Mouse (Mus musculus) urinary bladder, adult 2 months (tissue): ENCODE data around the gene Rnf217. TPM values are rescaled to one million over a fixed set of nuclear protein-coding genes. Genes with fewer than 3 reads are reported as not detected.

Experiments
- DNase-seq: peaks from one replicate; pipeline ENCODE4 v3.0.0; 2022; ENCODE audit warnings: low spot score
- polyA plus RNA-seq: library from polyadenylated mRNA; depleted of rRNA; stranded (reverse); fragments of >200 nt; gene quantifications from 2 replicates; pipeline ENCODE4 v1.2.3, GENCODE M21; 2012

The Rnf217 gene
- polyA plus RNA-seq, 1 experiment: 3.4 TPM

DNA sequence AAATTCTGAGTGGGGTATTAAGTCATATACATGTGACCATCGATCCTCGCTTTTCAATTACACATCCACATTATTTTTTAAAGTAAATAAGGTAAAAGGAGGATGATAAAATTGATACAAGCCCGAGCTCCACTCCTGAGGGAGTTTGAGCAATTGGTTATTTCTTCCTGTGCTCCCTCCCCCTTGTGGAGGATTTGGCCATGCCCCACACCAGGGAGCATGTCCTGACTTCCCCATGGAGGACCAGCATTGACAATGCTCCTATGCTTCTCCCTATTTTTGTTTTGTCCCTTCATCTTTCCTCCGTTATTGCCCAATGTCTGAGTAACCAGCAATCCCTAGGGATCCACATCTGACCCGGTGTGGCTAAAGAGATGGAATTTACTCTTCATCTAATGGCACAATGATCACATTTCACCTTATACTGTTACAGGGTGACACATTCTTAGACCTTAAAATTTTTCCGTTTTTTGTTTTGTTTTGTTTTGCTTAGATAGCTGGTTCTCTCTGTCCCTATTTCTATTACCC, 53.5 kb downstream of the Rnf217 start:
- DNase-seq: no peak

- DNase-seq: no peak
Observed at GRCm38 (mm10) chr10:31553302-31553701, 55.7 kb downstream of the Rnf217 start.

DNA sequence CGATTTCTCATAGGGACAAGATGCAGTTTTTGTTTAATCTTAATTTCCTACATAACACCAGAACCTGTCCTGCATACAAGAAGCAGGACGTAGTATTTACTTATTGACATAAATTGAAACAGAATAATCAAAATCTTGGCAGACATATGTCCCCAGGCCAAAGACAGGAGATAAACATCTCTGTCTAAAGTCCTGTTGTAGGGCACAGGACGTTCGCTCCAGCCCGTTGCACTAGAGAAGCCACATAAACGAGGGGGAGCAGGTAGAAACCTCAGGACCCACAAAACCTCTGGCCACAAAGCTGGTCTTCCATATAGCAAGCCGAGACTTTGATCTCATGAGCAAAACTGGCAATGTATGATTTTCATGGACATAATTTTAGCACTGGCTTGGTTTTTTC, 57.1 kb downstream of the Rnf217 start:
- DNase-seq: no peak

DNA sequence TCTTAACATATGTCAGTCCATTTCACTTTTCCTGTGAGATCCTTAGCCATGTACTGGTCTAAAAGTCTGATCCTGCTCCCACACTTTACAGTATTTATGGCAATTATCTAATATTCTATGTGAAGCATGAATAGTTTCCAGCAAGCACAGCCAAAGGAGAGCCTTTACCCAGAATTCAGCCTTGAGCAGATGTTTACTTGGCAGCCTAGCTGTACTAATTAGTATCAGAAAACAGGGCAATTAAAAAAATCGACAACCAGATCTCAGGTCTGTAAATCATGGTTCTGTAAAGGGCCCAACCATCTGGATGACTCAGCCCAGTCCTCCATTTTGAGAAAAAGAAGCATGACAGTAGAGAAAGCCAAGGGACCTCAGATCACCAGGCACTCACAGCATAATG, 57.6 kb downstream of the Rnf217 start:
- no peak for DNase-seq

- DNase-seq: no peak
Observed at GRCm38 (mm10) chr10:31547156-31547555, 61.8 kb downstream of the Rnf217 start.

GRCm38 (mm10) chr10:31544149-31544942, 64.6 kb downstream of the Rnf217 start:
- no peak for DNase-seq

DNA sequence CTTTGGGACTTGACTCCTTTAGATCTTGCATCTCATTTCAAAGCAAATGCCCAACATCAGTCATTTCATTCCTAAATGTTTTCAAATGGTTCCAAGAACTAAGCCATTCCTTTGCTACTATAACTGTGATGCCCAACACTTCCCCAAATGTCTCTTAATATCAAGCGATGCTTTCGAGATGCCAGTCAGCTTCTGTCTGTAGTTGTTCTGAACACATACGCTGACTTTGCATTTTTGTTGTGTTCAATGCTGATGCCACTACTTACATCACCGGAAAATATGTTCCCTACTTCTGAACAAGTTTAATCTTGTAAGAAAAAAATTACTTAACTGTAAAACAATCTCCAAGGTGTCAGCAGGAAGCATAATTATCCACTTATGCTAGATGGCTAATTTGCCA, 68.5 kb downstream of the Rnf217 start:
- DNase-seq: no peak

DNA sequence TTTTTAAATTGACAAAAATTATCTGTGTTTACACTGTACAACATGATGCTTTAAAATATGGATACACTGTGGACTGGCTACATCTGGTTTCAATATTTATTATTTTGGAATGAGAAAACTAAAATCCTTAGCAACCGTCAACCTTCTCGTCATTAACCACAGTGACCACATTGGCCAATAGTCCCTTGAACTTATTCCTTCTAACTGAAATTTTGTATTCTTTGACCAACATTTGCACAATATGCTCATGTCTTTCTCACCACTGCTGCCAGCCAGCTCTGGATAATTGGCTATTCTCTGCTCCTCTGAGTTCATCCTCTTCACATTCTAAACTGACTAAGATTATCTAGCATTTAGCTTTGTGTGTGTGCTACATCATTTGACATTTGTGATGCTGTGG, 69.6 kb downstream of the Rnf217 start:
- no peak for DNase-seq

GRCm38 (mm10) chr10:31538721-31539120, 70.3 kb downstream of the Rnf217 start:
- DNase-seq: no peak

DNA sequence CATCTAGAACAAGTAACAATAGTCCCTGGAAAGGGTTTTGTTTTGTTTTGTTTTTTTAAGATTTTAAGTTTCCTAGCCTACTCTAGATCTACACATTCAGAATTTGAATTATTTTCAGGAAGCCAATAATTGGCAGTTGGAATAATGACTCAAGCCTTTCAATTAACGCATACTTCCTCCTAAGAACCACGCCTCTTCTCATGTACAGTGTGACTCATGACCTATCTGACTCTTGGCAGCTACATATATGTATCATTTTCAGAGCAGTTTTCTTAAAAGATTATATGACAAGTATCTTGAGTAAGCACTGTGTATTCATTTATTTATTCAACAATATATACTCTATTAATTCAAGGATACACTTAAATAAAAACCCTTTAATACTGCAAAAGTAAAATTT, 70.7 kb downstream of the Rnf217 start:
- DNase-seq: no peak

DNA sequence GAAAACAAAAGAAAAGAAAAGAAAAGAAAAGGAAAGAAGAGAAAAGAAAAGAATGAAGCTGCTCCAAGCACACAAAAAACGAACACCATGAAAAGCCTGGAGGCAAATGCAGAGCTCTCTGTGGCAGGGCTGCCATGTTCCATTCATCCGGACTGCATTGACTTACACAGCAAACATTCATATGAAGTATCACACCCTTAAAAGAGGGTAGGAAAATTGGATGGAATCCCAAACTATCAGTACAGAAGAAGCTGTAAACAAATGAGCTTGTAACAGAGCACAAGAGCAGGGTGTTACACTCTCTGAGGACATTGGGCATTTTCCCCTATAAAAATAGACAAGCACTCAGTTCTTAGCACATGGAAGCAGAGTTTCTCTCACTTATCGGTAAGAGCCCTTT, 71.8 kb downstream of the Rnf217 start:
- no peak for DNase-seq

DNA sequence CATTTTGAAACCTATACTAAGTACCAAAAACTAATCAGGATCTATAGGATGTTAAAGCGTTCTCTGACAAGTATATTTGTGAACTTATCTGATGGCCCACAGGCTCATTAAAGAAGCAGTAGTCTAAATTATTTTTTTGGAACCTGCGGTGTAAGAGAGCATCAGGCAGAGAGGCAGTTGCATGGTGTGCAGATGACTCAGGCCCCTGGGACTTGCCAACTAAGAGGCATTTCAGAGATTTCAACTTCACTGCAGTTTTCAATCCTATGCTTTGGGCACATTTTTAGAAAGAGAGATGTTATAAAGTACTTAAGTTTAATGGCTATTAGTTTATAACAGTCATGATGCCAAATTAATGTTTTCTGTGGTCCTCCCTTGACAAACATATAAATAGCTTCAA, 73.9 kb downstream of the Rnf217 start:
- DNase-seq: no peak

DNA sequence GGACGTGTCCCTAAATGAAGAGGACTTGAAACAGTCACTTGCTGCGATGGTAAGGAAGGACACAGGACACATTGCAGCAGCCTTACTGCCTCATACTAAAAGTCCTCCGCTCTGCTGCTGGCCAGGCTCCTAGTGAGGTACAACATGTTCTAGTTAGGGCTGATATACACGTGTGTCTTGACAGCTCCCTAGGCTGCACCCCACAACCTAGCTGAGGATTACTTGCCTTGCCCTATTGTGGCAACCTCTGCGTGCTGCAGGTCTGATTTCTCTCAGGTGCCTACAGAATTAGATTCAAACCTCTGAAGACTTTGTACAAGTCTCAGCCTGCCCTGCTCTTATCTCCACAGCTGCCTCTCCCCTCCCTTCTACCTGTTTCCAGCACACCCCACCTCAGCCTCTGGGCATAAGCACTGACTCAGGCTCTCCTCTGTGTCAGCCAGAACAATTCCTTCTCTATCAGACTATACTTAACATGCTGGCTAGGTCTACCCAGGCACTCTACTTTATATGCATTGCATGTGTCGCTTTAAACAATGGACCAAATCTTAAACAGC, 75.6 kb downstream of the Rnf217 start:
- no peak for DNase-seq

DNA sequence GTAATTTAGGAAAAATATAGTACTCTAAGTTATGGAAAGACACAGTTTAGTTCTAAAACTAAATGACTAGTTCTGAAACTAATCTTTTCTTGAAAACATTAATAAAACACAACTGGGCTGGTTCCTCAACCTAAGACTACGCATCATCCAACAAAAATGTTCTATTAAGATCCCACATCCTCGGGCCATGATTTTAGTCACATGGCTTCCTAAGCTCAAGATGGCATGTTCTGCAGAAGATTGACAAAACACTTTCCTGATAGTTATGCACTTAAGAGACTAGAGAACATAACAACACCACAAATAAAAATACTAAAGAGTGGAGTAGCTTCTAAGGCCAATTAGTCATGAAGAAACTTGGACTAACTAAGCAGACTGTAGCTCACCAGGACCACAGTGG, 76.2 kb downstream of the Rnf217 start:
- DNase-seq: no peak

DNA sequence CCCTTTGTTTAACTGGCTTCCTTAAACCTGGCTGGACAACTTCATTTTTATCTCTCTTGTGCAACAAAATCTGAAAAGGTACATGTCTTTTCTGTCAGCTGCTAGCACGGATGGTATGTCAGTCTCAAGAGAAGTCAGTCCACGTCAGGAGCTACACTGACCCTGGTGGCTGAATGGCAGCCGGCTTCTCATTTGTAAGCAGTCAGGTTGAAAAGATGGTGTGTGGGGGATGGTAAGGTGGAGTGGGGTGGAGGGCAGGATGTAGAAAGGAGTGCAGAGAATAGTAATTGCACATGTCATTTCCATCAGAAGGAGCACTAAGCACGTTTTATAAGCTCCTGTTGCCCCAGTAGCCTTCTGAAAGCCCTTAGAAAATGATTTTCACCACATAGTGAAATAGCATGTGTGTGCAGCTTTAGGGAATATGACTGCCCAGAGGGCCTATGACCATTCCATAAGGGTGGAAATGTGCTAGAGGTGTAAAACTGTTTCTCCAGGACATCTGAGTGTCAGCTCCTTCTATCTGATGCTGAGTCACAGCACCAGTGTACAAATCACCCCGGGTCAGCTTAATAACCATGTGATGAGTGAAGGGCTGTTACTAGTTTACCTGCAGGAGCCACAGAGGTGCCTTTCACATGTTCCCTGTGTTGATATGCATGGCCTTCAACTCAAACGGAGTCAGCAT, 80.5 kb downstream of the Rnf217 start:
- DNase-seq: no peak

GRCm38 (mm10) chr10:31525705-31526104, 83.3 kb downstream of the Rnf217 start:
- DNase-seq: no peak

GRCm38 (mm10) chr10:31519420-31519819, 89.6 kb downstream of the Rnf217 start:
- no peak for DNase-seq

DNA sequence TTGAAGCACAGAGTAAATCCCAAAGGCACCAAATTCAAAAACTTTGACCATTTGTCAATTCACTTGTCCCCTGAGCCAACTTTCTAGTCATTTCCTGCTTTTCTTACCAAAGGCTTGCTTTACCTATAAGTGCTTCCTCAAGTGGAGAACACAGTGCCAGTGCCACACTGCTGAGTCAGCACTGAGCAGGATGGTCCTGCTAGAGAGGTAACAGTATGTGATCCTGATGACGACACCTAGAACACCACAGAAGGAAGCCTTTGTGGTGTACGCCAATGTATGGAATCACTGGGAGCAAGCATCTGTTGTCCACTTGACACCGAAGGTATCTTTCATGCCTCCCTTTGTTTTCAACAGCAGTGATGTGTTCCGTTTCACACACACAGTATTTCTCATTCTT, 90.8 kb downstream of the Rnf217 start:
- DNase-seq: no peak

- no peak for DNase-seq
Observed at GRCm38 (mm10) chr10:31517192-31517591, 91.8 kb downstream of the Rnf217 start.

DNA sequence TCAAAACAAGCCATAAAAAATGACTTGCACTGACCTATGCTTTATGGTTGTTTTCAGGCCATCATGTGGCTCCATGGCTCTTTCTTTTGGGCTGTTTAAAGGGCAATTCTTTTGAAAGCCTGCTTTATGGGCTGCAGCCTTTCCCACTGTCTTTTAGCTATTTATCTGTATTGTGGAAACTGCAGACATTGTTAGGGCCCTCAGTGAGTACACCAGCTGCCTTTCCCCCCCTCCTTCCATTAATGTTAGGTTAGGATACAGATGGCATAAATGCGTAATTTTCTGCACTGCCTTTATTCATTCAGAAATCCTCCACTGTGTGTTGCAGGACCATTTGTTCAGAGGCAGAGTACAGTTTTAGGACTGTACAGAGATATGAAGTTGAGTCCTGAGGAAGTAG, 93.1 kb downstream of the Rnf217 start:
- DNase-seq: no peak

GRCm38 (mm10) chr10:31504134-31504551, 104.8 kb downstream of the Rnf217 start:
- no peak for DNase-seq

- no peak for DNase-seq
Observed at GRCm38 (mm10) chr10:31503542-31504133, 105.3 kb downstream of the Rnf217 start.
